Mouse (Mus musculus): ENCODE measurements around the gene 2210011C24Rik. TPM values are rescaled to one million over a fixed set of nuclear protein-coding genes. Genes with fewer than 3 reads are reported as not detected.

Gene 2210011C24Rik
- polyA plus RNA-seq, 1 experiment from 2014 or later, result 0.11 TPM

DNA sequence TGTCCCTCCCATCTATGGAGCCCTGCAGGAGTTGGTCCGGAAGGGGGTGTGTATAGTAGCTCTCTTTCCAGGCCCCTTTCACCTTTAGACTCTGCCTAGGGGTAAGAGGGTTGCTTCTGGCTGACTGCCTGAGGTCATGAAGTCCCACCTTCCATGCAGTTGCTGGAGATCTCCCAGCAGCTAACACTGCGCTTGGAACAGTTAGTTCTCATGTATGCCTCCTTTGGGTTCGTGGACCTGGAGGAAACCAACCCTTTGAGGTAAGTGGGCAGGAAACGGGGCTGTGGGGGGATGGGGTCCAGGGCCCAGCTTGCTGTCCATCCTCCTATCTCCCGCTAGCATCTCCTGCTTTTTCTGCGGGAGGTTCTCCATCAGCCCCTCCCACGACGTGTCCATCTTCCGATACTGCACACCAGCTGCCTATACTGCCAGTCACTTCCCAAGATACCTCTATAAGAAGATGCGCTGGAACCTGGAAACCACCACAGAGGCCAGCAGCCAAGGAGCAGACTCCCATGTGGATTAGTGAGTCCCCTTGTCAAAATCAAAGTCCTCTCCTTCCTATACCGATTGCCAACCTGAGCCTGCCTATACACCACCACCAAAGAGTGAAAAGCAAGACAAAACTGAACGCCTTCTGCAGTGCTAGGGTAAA lies 8.9 kb downstream of the 2210011C24Rik start:
- WGBS (ENCODE audit: insufficient replicate concordance), result 66% methylated on average over 12 of the region's 12 CpGs
- no peak for ATAC-seq (replicated peaks; ENCODE audit: insufficient number of reproducible peaks, low FRiP score, low TSS enrichment)
- no peak overlapping the region for H3K27ac ChIP-seq (ENCODE audit: low read depth, low read length)

DNA sequence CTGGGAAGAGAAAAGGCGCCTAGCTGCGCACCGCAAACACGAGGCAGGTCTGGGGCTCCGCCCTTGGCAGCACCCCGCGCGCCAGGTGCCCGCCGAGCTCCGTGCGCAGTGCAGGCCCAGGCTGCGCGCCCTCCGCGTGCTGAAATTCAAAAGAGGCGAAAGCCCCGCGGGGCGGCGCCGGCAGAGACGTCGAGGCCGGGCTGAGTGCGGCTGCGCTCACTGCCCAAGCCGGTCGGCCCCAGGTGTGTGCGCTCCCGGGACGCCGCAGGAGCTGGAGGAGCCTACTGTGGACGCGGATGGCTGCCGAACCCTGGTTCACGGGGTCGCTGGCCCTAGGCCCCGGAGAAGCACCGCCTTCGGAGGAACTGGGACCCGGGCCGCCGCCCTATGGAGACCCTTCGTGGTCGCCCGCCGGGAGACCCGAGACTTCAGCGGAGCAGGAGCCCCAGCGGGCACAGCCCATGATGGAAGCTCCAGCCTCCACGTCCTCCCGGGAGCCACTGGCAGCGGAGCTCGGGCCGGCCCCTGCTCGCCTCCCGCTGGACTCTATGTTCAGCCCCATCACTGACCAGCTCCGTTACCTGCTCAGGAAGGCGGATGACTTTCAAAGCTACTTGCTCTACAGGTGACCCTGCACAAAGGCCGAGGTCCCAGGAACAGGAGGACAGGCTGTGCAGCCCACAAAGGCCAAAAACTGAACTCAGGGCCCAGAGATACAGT lies 10.5 kb downstream of the 2210011C24Rik start, which contains the start of gene 1700067K01Rik:
Gene 1700067K01Rik (plus strand): TSS at position 222 of the 720 bp plus-strand sequence.
- Histone ChIP-seq H3K36me3 (ENCODE audit: control insufficient read depth, insufficient read depth, low read length) (no peaks in the 10 kb centered on the region), H3K27ac (ENCODE audit: low read depth, low read length) (no peak within 1 kb of the TSS), H3K9ac (ENCODE audit: low read depth, low read length) (0 out of 2 replicates have a peak within 1 kb of the TSS, but pooled peaks have one; percentile 24), H3K4me3 (ENCODE audit: low read depth, low read length) (peak within 1 kb of the TSS; percentile 15), H3K27me3 (ENCODE audit: control insufficient read depth, insufficient read depth, low read length) (peaks cover 10% of the 10 kb centered on the region), H3K9me3 (replicated peaks; ENCODE audit: control insufficient read depth, low read length) (no peaks in the 10 kb centered on the region), H3K4me1 (ENCODE audit: control insufficient read depth, insufficient read depth, low read length) (peaks cover 21% of the 10 kb centered on the region), H3K4me2 (peak within 1 kb of the TSS; percentile 47)
- WGBS (ENCODE audit: insufficient replicate concordance), result 32% methylated on average over 58 of the region's 61 CpGs
- no peak for ATAC-seq (replicated peaks; ENCODE audit: insufficient number of reproducible peaks, low FRiP score, low TSS enrichment)

More for the DNA sequence above, 8.9 kb downstream of the 2210011C24Rik start:
- H3K9me3 ChIP-seq (replicated peaks; ENCODE audit: control insufficient read depth, low read length), result no peaks in the 10 kb centered on the region
- H3K4me1 ChIP-seq (ENCODE audit: control insufficient read depth, insufficient read depth, low read length), result peaks cover 21% of the 10 kb centered on the region
- H3K4me2 ChIP-seq, result no peak overlapping the region
- H3K4me3 ChIP-seq (ENCODE audit: low read depth, low read length), result no peak overlapping the region
- H3K27me3 ChIP-seq (ENCODE audit: control insufficient read depth, insufficient read depth, low read length), result peaks cover 10% of the 10 kb centered on the region
- H3K36me3 ChIP-seq (ENCODE audit: control insufficient read depth, insufficient read depth, low read length), result no peaks in the 10 kb centered on the region
- no peak overlapping the region for H3K9ac ChIP-seq (ENCODE audit: low read depth, low read length)

DNA sequence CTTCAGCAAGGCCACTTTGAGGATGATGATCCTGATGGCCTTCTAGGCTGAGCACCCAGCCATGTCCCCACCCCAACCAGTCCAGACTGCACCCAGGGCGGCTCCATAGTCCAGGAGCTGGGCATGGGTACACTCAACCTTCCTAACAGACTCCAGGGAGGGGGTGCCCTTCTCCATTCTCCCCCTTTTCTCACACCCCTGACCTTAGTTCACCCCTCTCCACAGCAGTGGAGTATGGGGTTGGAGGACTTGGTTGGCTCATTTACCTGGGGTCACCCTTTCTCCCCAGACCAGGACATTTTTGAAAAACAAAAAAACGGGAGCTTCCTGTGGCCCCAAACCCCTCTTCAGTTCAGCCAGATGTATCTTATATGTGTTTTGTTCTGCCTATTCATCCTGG lies 12.1 kb downstream of the 2210011C24Rik start:
- H3K4me1 ChIP-seq (ENCODE audit: control insufficient read depth, insufficient read depth, low read length), result peaks cover 27% of the 10 kb centered on the region
- peaks cover 4% of the 10 kb centered on the region for H3K36me3 ChIP-seq (ENCODE audit: control insufficient read depth, insufficient read depth, low read length)
- peaks cover 10% of the 10 kb centered on the region for H3K27me3 ChIP-seq (ENCODE audit: control insufficient read depth, insufficient read depth, low read length)
- H3K4me2 ChIP-seq, result no peak overlapping the region; the same call in 1 of the 2 replicates
- H3K4me3 ChIP-seq (ENCODE audit: low read depth, low read length), result 0 out of 2 replicates have a peak overlapping the region, but pooled peaks have one; percentile 3
- H3K9me3 ChIP-seq (replicated peaks; ENCODE audit: control insufficient read depth, low read length), result no peaks in the 10 kb centered on the region
- no peak overlapping the region for H3K27ac ChIP-seq (ENCODE audit: low read depth, low read length)
- no peak overlapping the region for H3K9ac ChIP-seq (ENCODE audit: low read depth, low read length)
- WGBS (ENCODE audit: insufficient replicate concordance), result 91% methylated on average over 2 of the region's 2 CpGs
- ATAC-seq (replicated peaks; ENCODE audit: insufficient number of reproducible peaks, low FRiP score, low TSS enrichment), result no peak

DNA sequence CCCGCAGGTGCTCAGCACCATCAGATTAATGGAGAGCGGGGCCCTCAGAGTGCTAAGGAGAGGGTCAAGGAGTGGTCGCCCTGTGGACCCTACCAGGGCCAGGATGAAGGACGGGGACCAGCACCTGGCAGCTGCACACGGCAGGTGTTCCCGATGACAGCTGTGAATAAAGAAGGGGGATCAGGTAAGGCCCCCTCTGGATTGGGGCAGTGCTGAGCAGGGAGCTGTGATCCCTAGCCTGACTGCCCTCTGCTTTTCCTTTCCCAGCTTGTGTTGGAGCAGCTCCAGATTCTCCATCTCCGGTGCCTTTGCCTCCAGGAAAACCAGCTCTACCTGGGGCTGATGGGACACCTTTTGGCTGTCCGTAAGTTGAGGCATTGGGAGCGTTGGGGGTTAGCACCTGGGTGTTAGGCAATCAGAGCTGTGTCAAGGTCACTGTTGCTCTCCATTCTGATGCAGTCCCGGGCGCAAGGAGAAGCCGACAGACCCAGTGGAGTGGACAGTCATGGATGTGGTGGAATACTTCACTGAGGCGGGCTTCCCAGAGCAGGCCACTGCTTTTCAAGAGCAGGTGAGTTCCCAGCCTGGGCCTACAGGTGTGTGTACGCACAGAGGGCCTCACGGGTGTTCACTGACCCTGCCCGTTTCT lies 12.8 kb downstream of the 2210011C24Rik start:
- H3K27me3 ChIP-seq (ENCODE audit: control insufficient read depth, insufficient read depth, low read length), result peaks cover 10% of the 10 kb centered on the region
- ATAC-seq (replicated peaks; ENCODE audit: insufficient number of reproducible peaks, low FRiP score, low TSS enrichment), result no peak
- peak overlapping the region; percentile 93 for H3K4me2 ChIP-seq
- H3K27ac ChIP-seq (ENCODE audit: low read depth, low read length), result no peak overlapping the region
- H3K36me3 ChIP-seq (ENCODE audit: control insufficient read depth, insufficient read depth, low read length), result peaks cover 5% of the 10 kb centered on the region
- peaks cover 25% of the 10 kb centered on the region for H3K4me1 ChIP-seq (ENCODE audit: control insufficient read depth, insufficient read depth, low read length)
- 71% methylated on average over 16 of the region's 16 CpGs for WGBS (ENCODE audit: insufficient replicate concordance)
- H3K4me3 ChIP-seq (ENCODE audit: low read depth, low read length), result peak overlapping the region; percentile 77
- H3K9me3 ChIP-seq (replicated peaks; ENCODE audit: control insufficient read depth, low read length), result no peaks in the 10 kb centered on the region
- peak overlapping the region; percentile 82 for H3K9ac ChIP-seq (ENCODE audit: low read depth, low read length)

DNA sequence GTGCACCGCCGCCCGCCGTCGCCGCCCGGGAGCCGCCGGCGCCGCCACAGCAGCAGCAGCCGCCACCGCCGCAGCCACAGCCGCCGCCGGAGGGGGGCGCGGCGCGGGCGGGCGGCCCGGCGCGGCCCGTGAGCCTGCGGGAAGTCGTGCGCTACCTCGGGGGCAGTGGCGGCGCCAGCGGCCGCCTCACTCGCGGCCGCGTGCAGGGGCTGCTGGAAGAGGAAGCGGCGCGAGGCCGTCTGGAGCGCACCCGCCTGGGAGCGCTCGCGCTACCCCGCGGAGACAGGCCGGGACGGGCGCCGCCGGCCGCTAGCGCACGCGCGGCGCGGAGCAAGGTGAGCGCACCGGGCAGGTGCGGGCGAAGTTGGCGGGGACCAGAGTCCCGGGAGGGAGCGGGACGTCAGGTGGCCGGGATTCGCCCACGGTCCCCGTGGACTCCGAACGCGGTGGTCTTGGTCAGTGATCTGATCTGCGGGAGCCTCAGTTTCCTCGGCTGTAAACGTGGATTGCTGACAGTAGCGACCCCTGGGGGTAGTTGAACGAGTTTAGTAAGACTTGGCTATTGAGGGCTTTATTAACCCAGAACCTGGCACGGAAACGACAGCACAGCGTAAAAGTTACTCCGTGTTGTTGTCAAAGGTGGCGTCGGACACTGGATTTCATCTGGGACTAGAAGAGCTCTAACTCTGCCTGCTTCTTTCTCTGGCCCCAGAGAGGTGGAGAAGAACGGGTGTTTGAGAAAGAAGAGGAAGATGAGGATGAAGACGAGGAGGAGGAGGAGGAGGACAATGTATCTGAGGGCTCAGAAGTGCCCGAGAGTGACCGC lies 13.5 kb downstream of the 2210011C24Rik start:
- Histone ChIP-seq H3K4me1 (ENCODE audit: control insufficient read depth, insufficient read depth, low read length) (peaks cover 23% of the 10 kb centered on the region), H3K27me3 (ENCODE audit: control insufficient read depth, insufficient read depth, low read length) (peaks cover 10% of the 10 kb centered on the region), H3K4me3 (ENCODE audit: low read depth, low read length) (peak overlapping the region; percentile 77), H3K36me3 (ENCODE audit: control insufficient read depth, insufficient read depth, low read length) (peaks cover 5% of the 10 kb centered on the region), H3K4me2 (peak overlapping the region; percentile 93), H3K27ac (ENCODE audit: low read depth, low read length) (peak overlapping the region; percentile 76), H3K9me3 (replicated peaks; ENCODE audit: control insufficient read depth, low read length) (no peaks in the 10 kb centered on the region), H3K9ac (ENCODE audit: low read depth, low read length) (peak overlapping the region; percentile 82)
- ATAC-seq (replicated peaks; ENCODE audit: insufficient number of reproducible peaks, low FRiP score, low TSS enrichment), result no peak
- WGBS (ENCODE audit: insufficient replicate concordance), result under 1% methylated on average over 72 of the region's 92 CpGs

DNA sequence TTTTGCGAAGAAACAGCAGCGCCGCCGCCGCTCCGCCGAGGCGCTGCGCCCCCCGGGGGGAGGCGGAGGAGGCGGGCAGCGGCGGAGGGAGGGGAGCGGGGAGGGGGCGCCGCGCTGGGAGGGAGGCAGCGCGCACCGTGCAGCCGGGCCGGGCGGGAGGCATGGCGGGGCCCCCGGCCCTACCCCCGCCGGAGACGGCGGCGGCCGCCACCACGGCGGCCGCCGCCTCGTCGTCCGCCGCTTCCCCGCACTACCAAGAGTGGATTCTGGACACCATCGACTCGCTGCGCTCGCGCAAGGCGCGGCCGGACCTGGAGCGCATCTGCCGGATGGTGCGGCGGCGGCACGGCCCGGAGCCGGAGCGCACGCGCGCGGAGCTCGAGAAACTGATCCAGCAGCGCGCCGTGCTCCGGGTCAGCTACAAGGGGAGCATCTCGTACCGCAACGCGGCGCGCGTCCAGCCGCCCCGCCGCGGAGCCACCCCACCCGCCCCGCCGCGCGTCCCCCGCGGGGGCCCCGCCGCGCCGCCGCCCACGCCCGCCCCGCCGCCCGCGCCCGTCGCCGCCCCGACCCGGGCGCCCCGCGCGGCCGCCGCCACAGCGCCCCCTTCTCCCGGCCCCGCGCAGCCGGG lies 14.3 kb downstream of the 2210011C24Rik start, which contains the start of gene Samd1:
Gene Samd1 (plus strand): TSS at position 162 of the 631 bp plus-strand sequence.
- peak within 1 kb of the TSS; percentile 97 for H3K27ac ChIP-seq (ENCODE audit: low read depth, low read length)
- H3K9me3 ChIP-seq (replicated peaks; ENCODE audit: control insufficient read depth, low read length), result no peaks in the 10 kb centered on the region
- H3K4me3 ChIP-seq (ENCODE audit: low read depth, low read length), result peak within 1 kb of the TSS; percentile 83
- H3K4me2 ChIP-seq, result peak within 1 kb of the TSS; percentile 93
- under 1% methylated on average over 54 of the region's 112 CpGs for WGBS (ENCODE audit: insufficient replicate concordance)
- no peak for ATAC-seq (replicated peaks; ENCODE audit: insufficient number of reproducible peaks, low FRiP score, low TSS enrichment)
- H3K4me1 ChIP-seq (ENCODE audit: control insufficient read depth, insufficient read depth, low read length), result peaks cover 21% of the 10 kb centered on the region
- H3K27me3 ChIP-seq (ENCODE audit: control insufficient read depth, insufficient read depth, low read length), result peaks cover 10% of the 10 kb centered on the region
- H3K9ac ChIP-seq (ENCODE audit: low read depth, low read length), result peak within 1 kb of the TSS; percentile 90
- H3K36me3 ChIP-seq (ENCODE audit: control insufficient read depth, insufficient read depth, low read length), result peaks cover 5% of the 10 kb centered on the region

DNA sequence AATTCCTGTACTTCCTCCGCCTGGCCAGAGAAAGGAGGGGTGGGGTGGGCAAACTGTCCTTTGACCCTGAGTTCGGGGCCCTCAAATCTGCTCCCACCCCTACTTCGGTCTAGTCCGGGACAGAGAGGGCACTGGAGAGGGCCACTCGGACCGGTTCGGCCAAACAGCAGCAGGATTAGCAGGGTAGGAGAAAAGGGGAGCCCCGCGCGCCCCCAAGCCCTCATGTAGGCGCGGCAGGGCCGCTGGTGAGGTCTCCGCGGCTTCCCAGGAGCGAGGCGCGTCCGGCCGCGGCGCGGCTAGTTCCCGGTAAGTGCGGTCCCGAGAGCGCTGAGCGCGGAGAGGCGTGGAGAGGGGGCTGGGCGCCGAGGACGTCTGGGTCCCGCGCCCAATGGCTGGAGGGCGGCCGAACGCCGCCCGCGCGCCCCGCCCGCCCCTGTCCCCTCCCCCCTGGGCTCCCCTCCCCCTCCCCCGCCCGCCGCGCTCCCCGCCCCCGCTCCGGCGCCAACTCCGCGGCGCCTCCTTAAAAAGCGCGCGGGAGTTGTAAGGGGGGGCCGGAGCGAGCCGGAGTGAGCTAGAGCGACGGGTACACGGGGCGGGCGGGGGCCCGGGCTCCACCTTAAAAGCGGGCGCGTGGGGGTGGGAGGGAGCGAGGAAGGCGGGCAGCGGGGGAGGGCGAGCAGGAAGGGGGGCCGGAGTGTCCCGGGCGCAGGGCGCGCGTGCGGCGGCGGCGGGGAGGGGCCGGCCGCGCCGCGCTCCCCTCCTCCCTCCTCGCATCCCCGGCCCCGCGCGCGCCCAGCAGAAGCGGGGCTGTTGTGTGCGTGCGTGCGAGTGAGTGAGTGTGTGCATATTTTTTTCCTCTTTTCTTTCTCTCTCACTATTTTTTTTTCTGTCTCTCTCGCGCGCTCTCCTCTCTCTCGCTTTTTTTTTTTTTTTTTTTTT lies 15.1 kb downstream of the 2210011C24Rik start:
- peak overlapping the region; percentile 97 for H3K27ac ChIP-seq (ENCODE audit: low read depth, low read length)
- H3K4me1 ChIP-seq (ENCODE audit: control insufficient read depth, insufficient read depth, low read length), result peaks cover 21% of the 10 kb centered on the region
- peak; percentile 81 for ATAC-seq (replicated peaks; ENCODE audit: insufficient number of reproducible peaks, low FRiP score, low TSS enrichment)
- H3K9me3 ChIP-seq (replicated peaks; ENCODE audit: control insufficient read depth, low read length), result no peaks in the 10 kb centered on the region
- peak overlapping the region; percentile 93 for H3K4me2 ChIP-seq
- peaks cover 5% of the 10 kb centered on the region for H3K36me3 ChIP-seq (ENCODE audit: control insufficient read depth, insufficient read depth, low read length)
- peaks cover 9% of the 10 kb centered on the region for H3K27me3 ChIP-seq (ENCODE audit: control insufficient read depth, insufficient read depth, low read length)
- H3K9ac ChIP-seq (ENCODE audit: low read depth, low read length), result peak overlapping the region; percentile 90
- WGBS (ENCODE audit: insufficient replicate concordance), result 1% methylated on average over 45 of the region's 103 CpGs
- peak overlapping the region; percentile 83 for H3K4me3 ChIP-seq (ENCODE audit: low read depth, low read length)
